Mouse (Mus musculus) urinary bladder, postnatal 36 days (tissue): Measurements from ENCODE around the gene Ndufc2.

ENCODE experiments used
- DNase-seq, 2 experiments: peaks; one replicate each; pipeline ENCODE4 v3.0.0; 2022; ENCODE audit warnings: low spot score in 2 of 2, mixed read lengths in 1 of 2

Gene Ndufc2

DNA sequence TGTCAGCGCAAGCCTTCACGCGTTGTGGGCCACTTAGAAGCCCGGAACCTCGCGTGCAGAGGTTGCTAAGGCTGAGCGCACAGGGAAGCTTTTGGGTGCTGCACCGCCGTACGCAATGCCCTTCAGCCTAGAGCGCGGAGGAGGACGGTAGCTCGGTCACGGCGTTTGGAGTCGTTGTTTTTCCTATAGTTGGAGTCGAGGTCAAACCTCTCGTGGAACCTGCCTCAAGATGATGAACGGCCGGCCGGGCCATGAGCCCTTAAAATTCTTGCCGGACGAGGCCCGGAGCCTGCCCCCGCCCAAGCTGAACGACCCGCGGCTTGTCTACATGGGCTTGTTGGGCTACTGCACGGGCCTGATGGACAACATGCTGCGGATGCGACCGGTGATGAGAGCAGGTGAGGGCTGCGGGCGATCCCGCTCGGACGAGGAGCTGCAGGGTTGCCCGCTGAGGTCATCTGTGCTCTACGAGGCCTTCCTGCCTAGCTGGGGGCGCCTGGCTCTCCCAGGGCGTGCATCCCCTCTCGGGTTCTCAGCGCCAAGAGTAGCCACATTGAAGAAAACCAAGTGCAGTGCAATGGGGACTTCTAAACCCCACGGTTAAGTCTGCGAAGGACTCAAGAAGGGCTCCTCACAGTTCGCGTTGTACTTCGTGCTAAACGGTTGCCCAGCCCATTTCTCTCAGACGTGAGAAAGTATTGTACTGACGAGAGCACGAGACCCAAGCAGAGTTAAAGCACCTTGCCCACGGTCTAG is at the start of gene Ndufc2:
TSS of gene Ndufc2 (plus strand) at position 44 of the 756 bp plus-strand sequence.
- peak; percentile 51 to 78 for DNase-seq

DNA sequence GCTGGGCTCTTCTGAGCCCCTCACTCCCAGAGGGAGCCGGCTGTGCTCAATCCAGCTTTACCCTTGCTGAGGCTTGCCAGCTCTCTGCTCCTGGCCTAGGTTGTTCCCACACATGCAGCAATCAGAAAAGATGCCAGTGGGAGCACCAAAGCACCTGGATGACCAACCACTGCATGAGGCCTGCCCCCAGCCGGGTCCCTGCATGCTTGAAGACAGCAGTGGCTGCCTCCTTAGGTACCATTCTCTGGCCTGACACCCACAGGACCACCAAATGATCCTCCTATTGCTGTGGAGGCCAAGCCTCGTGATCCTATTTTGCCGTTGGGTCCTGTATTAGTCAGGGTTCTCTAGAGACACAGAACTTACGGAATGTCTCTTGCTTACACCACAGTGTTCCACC is 48.9 kb upstream of the Ndufc2 start:
- DNase-seq, result no peak

DNA sequence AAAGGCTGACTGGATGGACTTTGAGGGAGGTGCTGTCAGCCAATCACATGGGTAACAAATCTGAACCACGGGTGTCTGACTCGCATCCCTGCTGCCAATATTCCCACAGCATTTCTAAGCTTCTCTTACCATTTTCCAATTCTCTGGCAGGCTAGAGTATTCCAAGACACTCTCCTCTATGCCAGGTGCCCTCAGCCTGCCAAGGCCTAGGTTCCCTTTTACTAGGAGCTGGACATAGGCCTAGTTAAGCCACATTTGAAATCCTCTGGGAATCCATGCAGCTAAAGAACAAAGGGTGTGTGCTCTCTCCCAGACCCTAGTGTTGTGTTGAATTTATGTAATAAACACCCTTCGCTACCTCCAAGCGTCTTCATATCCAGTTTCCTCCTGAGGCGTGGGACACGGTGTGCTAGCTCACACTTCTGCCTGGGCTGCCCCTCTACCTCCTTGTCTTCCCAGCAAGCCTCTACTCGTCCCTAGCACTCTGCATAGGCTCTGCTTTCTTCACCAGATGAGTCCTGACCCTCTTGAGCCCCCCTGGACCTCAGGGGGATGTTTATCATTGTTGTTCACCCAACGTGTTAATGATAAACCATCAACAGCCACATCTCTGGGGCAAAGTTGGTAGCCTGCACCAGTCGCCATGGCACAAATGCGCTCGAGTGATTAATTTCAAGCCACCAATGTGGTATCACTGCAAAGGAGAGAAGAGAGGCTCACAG is 47.9 kb upstream of the Ndufc2 start:
- DNase-seq, result no peak

DNA sequence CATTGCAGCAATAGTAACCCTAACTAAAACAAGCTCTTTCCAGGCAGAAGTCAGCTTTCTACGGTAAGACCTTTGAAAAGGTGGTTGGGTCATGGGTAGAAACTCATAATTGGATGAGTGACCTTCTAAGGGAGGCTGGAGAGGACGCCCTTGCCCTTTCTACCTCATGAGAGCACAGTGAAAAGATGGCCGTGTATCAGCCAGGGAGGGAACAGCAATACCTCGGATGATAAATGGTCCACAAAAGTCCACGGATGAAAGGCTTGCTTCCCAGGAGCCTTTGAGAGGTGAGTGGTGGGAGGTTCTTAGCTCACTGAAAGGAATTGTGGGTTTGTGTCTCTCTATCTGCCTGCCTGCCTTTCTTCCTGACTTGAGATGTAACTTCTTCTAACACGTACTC is 46.4 kb upstream of the Ndufc2 start:
- no peak for DNase-seq

DNA sequence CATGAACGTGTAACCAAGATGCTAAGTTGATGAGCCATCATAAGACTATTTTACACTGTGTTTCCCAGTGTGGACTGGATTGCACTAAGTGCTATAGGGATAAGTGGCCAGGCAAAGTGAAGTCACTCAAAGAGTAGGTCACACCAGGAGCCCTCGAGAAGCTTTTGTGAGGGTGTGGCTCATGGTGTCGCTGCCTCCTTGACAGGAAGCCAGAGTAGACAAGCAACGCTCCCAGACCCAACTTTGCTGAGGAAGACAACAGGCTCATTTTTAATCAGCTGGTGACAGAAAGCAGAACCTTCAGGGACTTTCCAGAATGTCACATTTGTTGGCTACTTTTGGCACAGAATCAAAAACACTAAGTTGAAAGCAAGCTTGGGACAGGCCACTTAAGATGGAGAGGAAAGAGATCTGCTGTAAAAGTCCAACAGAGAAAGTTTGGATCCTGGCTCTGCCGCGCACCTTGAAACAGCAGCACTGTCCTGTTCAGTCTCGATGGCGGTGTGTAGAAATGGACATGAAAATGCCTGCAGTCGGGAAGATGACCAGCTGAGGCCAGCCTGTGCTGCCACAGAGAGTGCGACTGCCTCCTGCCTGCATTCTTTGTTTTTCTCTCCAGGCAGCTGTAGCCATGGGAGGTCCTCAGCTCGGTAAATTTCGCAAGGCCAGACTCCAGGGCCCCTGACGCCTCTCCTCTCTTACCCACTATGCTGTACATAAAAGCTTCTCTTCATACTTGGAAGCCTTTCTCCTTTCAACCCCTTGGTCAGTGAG is 44.5 kb upstream of the Ndufc2 start:
- no peak for DNase-seq

DNA sequence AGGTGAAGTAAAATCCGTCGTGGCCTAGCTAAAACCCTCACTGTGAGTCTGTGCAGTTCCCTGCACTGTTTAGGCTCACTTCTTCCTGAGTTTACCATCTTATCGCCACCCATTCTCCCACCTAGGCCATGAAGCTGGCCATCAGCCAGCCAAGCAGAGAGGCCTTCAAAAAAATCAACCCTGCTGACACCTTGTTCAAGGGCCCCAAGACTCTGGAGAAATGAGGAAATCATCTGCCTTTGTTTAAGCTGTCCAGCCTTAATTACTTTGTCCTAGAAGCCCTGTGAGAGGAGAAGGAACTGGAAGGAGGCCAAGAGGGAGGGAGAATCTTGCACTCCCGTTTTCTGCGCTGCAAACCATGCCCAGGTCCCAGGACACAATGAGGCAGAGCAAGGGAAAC is 43.5 kb upstream of the Ndufc2 start:
- no peak for DNase-seq

DNA sequence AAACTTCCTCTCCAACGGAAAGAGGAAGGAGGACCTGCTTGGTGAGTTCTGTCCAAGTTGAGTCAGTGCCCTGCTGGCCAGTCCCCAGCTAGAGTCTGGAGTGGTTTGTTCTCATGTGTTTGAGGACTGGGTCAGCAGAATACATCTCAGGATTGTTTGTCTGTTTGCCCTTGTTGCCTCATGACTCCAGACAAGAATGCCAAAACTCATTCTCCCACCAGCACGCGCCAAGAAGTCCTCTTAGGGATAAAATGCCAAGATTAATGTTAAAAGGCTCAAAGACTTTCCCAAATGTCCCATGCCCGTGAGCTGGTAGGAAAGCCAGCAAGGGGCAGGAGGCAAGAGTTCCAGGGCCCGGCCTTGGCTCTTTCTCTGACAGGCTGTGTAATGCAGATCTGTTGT is 42.9 kb upstream of the Ndufc2 start:
- DNase-seq, result peak; percentile 38 to 77

DNA sequence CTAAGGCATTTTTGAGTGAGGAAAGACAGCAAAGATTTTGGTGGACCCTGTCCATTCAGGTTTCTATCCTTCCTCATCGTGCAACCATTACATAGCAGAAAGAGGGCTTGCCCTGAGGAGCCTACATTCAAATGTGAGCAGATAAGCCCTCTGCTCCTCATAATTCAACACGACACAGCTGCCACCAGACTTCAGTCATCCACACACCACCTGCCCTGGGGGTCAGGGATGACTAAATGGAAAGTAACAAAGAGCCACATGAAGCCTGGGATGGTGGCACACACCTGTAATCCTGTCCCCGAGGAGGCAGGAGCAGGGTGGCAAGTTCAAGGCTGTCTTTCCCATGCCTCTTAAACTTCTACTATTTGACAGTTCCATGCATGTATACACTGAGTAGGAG is 42.0 kb upstream of the Ndufc2 start:
- DNase-seq, result no peak

DNA sequence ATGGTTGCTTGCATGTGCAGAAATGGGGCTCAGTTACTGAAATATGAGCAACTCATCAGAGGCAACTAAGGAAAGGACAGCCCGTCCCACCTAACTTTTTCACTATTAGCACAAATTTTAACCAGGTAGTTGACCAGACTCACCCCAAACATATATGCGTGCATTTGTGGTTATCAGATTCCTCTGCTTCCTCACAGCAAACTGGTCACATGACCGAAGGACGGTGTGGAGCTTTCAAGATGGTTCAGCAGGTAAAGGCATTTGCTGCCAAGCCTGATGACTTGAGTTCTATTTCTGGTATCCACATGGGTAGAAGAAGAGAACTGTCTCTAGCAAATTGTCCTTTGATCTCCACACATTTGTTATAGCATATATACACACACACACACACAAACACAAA is 41.5 kb upstream of the Ndufc2 start:
- no peak for DNase-seq

DNA sequence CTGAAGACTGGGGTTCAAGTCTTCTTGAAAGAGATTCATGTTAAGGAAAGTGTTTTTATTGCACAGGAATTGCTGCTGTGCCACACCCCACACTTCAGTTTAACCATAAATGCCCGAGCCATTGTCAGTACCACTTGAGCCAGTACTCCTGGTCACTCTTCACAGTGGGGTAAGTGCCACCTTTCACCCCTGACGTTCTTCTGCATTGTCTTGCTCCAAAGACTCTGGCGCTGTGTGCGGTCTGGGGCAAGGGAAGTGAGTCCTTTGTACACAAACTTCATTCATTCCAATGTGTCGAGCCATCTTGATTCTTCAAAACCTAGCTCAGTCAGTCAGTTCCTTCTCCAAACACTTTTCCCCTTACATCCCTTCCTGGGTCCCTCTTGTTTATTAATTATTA is 39.6 kb upstream of the Ndufc2 start:
- DNase-seq, result no peak

DNA sequence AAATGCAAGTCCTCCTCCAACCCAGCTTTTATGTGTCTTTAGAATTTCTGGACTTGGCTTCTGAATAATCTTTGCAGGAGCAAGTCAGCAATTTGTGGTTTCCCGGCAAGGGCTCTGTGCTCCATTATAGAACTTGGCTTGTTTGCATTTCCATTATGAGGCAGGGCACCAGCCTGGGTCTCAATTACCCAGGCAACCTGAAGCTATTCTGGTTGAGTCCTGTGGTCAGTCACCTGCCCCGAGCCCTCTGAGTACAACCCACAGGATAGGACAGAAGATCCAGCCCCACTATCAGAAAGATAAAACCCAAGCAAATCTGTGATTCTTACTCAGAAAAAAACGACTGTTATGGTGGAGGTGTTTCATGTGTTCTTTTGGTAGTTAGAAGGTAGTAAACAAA is 38.8 kb upstream of the Ndufc2 start:
- no peak for DNase-seq

DNA sequence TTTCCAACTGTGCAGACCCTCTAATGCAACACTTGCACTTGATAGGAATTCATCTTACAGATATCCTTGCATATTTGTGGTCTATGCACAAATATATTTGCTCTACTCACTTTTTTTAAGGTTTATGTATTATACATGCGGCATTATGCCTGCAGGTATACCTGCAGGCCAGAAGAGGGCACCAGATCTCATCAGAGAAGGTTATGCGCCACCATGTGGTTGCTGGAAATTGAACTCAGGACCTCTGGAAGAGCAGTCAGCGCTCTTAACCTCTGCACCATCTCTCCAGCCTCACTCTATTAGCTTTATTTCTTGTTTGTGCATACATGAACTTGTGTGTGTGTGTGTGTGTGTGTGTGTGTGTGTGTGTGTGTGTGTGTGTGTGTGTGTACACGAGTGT is 38.3 kb upstream of the Ndufc2 start:
- no peak for DNase-seq

DNA sequence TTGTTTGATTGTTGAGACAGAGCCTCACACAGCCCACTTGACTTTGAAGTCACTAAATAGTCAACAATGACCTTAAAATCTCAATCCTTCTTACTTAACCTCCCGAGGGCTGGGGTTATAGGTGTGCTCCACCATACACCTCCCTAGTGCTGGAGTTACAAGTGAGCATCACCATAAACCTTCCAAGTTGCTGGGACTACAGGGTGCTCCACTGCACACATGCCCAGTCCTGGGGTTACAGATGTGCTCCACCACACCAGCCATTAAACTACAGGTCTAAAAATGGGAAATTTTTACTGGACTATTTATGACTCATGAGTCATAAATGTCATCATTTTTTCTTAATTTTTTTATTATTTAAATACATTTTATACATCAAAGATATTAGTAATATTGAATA is 33.9 kb upstream of the Ndufc2 start:
- no peak for DNase-seq

DNA sequence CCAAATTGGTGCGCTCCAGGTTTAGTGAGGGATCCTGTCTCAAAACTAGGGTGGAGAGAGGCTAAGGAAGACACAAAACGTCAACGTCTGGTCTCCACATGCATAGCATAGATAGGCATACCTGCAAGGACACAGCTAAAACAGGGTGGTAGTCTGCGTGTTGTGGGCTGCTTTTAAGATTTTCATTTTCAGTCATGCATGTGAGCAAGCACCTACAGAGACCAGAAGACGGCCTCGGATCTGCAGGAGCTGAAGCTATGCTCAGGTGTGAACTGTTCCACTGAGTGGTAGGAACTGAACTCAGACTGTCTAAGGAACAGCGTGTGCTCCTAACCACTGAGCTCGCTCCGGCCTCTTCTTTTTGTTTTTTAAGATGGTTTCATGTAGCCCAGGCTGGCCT is 24.7 kb upstream of the Ndufc2 start:
- DNase-seq, result no peak

DNA sequence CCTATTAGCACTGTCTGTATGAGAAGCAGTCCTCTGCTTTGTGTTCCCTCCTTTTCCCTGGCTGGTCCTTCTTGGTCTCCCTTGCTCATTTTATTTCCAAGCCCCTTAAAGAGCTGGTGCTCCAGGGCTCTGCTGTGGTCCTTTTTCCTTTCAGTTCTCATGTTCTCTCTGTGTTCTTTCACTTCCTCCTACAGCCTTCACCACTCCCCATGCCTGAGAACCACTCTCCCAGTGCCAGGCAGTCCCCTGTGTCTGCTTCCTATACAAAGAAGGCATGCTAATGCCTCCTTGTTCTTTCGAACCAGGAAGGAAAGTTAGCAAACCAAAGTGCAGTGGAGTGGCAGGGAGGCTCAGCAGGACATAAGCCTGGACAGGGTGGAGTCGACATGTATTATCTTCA is 23.9 kb upstream of the Ndufc2 start:
- DNase-seq, result no peak

DNA sequence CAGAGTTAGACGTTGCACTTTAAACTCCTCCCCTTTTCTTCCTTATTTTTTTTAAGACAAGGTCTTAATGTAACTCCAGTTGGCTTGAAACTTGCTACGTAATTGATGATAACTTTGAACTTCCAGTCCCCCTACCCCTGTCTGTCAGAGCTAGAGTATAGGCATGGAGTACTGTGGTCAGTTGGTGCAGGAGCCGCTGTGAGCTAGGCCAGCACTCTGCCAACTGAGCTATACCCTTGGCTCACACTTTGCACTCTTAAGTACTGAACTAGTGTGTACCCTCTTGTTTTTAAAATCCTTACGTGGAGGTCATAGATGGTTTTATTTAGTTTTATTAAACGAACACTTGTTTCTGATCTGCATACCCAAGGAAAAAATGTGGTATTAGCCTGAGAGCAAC is 20.5 kb upstream of the Ndufc2 start:
- DNase-seq, result no peak

DNA sequence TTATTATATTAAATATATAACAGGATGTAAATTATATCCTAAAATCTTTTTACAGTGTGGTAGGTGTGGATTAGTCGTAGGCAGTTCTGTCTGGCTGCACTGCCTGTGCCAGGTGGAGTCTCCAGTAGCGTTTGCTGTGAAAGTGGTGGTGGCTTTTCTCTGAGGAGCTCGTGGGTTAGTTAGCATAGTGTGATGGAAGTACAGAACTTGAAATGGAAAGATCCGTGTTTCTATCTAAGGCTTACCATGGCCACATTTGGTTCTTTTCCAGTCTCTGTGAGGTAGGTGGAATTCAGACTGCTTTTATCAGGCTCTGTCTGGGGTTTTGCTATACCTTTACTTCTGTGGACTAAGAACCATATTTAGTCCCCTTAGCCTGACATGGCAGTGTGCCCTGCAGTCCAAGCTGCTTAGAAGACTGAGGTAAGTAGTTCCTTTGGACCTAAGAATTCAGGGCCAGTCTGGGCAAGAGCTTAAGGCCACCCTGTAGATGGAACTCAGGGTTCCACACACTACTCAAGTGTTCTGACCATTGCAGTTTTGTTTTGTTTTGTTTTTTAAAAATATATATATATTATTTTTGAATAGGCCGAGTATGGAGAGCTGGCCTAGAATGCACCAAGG is 19.2 kb upstream of the Ndufc2 start:
- DNase-seq, result no peak

DNA sequence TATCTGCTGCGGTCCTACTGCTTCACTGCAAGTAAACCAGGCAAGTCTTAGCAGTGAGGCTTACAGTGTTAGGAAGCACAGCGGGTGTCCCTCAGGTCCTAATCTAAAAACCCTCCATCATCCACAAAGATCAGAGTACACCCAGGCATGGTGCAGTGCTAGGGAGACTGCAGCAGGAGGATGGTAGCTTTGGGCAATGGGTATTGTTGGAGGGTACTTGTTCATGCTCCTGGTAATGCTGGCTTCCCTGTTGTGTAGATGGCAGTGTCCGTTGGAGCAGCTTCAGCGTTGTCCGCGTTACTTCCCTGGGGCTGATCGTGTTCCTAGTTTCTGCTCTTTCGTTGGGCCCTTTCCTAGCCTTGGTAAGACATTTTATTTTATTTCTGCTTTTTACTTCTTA is 17.1 kb upstream of the Ndufc2 start:
- no peak for DNase-seq

DNA sequence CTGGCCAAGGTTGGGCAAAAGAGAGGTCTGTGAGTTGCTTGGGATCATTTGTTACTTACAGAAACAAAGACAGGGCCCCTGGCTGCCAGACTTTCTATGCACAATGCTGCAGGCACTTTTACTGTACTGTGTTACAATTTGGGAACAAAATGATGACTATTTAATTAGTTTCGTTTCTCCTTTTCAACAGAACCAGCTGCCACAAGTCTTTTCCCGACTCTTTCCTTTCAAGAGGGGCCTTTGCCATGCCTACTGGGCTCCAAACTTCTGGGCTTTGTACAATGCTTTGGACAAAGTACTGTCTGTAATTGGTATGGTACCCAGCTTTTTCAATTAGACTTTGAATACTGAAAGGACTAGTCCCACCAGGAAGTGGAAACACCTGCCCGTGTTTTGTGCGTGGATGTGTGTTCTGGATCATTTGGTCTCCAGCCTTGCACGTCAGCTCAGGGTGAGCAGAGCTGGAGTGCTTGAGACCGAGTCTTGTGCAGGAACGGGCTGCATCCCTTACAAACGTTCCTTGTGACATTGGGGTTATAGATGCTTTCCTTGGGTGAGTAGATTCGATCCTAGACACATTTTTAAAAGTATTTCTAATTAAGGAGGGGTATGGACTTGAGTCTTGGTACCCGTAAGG is 16.2 kb upstream of the Ndufc2 start:
- DNase-seq, result no peak

DNA sequence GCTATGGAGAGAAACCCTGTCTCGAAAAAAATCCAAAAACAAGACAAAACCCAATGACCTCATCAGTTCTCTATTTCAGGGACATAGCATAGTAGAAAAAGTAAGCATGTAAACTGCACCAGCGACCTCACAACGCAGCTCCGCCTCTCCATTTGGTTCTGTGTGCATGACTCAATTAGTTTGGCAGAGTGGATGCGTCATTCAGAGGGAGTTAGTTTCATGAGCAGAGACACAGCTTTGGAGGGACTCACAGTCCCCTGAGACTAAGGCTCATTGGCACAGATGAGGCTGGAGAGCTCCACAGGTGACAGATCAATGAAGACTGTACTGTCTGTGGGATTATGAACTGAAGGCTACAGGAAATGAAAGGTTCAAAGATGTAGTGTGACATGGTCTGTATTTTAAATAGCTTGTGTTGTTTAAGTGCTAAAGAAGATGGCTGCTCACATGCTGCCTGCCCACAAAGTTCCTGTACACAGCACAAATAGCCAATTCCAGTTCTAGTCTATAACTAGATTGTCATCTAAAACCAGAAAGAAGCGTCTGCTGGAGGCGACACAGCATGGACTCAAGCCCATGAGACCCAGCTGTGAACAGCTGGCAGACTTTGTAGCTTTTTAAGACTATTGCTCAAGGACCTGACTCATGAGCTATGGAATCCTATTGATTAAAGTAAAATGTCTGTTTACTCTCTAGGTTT is 13.5 kb upstream of the Ndufc2 start:
- DNase-seq, result no peak

DNA sequence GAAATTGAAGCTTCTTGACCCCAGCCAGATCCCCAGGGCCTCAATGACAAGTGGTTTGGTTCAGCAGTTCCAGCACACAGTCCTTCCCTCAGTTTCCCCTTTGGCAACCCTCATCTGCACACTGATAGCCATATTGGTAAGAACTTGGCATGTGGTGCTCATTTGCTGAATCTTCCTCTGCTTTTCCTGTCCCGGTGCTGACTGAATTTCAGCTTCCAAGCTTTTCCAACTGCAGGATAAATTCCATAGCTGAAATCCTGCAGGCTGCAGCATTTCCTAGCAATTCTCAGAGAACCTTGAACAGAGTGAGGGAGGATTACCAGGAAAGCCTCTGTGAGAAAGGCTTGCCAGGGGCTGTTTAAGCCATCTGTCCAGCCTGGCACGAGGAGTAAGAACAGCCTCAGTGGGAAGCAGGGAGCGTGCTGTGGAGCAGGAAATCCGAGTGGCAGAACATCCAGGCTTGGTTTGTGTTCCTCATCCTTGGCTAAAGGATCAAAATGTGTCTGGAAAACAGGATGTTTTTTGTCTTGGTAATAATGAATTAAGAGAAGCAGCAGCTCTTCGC is 12.9 kb upstream of the Ndufc2 start:
- peak in 1 of 2 experiments; percentile 9 for DNase-seq
